Mouse (Mus musculus) testis, adult 2 months (tissue): ENCODE measurements around the gene Rpl6.

ENCODE experiments used
- CTCF ChIP-seq: fragments of 200-500 bp; IDR thresholded peaks from 2 replicates; pipeline ENCODE4 v1.5.1; 2012; ENCODE audit warnings: low read depth, mild to moderate bottlenecking, inconsistent platforms, low read length, moderate library complexity; ENCODE audit not compliant: control insufficient read depth, insufficient read depth, insufficient replicate concordance
- POLR2A ChIP-seq: fragments of 200-500 bp; IDR thresholded peaks from 2 replicates; pipeline ENCODE4 v1.6.1; 2012; ENCODE audit warnings: low read depth, mild to moderate bottlenecking, inconsistent platforms, low read length, moderate library complexity; ENCODE audit not compliant: control insufficient read depth

- TF ChIP-seq POLR2A, result no peak
- TF ChIP-seq CTCF, result no peak
Measured at GRCm38 (mm10) chr5:121206540-121206939, 2.3 kb downstream of the Rpl6 start.
